Mouse (Mus musculus): ENCODE data around the gene Padi1. TPM values are rescaled to one million over a fixed set of nuclear protein-coding genes. Genes with fewer than 3 reads are reported as not detected.

Padi1 gene
- total and polyA plus RNA-seq, 2 experiments from 2014 or later, result not detected

DNA sequence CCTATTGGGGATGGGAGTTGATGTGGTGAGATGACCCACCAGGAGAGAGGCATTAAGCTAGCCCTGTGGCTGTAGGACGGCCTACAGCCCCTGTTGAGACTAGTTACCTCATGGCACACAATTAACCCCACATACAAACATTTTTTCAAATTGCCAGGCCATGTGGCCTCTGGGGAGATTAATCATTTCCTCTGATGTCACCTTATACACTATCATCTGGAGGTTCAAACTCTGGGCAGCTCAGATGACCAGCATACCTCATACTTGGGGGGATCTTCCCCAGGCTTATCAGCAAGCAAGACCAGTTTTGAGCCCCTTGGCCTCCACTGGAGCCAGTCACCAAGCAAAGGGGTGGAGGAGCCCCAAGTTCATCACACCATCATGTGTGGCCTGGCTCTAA lies 2.7 kb downstream of the Padi1 start:
- Histone ChIP-seq H3K9me3 (replicated peaks; ENCODE audit: control insufficient read depth, low read length) (no peaks in the 10 kb centered on the region), H3K4me2 (ENCODE audit: low read depth, low read length) (no peak overlapping the region), H3K4me1 (ENCODE audit: control insufficient read depth, insufficient read depth) (no peaks in the 10 kb centered on the region), H3K27ac (ENCODE audit: low read depth) (no peak overlapping the region), H3K27me3 (ENCODE audit: control insufficient read depth, insufficient read depth, low read length) (no peaks in the 10 kb centered on the region), H3K4me3 (ENCODE audit: low read depth, low read length) (no peak overlapping the region), H3K9ac (replicated peaks; ENCODE audit: low read depth, low read length) (no peak overlapping the region), H3K36me3 (replicated peaks; ENCODE audit: control insufficient read depth, insufficient read depth, low read length) (no peaks in the 10 kb centered on the region)
- TF ChIP-seq EP300 (IDR thresholded peaks at IDR 0.05; ENCODE audit: low read depth), result no peak
- no peak for TF ChIP-seq CTCF (IDR thresholded peaks at IDR 0.05; ENCODE audit: low read depth)
- 72% methylated on average over 1 of the region's 1 CpGs for WGBS
- DNase-seq (ENCODE audit: low spot score) (no peak), ATAC-seq (ENCODE audit: insufficient read depth, low read depth) (no peak)

DNA sequence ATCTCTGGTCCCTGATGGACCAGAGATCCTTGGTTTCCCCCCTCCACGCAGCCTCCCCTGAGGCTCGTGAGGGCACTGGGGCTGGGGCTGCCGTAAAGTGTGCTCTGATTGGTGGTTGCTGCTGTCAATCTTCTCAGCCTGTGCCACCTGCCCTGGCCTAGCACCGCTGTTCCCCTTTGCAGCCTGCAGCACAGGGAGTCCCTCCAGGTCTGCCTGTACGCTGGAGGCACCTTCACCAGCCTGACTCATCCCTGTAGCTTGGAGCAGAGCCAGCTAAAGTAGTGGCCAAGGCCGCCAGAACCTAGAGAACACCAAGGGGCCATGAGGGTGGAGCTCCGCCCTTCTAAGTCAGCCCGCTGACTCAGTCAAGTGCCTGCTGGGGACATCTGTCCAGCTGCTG lies 7.7 kb downstream of the Padi1 start:
- WGBS, result 15% methylated on average over 8 of the region's 8 CpGs
- ATAC-seq (ENCODE audit: insufficient read depth, low read depth) (peak; percentile 66), DNase-seq (ENCODE audit: low spot score) (no peak)
- no peaks in the 10 kb centered on the region for H3K36me3 ChIP-seq (replicated peaks; ENCODE audit: control insufficient read depth, insufficient read depth, low read length)
- H3K9me3 ChIP-seq (replicated peaks; ENCODE audit: control insufficient read depth, low read length), result no peaks in the 10 kb centered on the region
- H3K4me1 ChIP-seq (ENCODE audit: control insufficient read depth, insufficient read depth), result no peaks in the 10 kb centered on the region
- no peak overlapping the region for H3K4me3 ChIP-seq (ENCODE audit: low read depth, low read length)
- H3K27ac ChIP-seq (ENCODE audit: low read depth), result no peak overlapping the region
- no peak overlapping the region for H3K9ac ChIP-seq (replicated peaks; ENCODE audit: low read depth, low read length)
- H3K27me3 ChIP-seq (ENCODE audit: control insufficient read depth, insufficient read depth, low read length), result no peaks in the 10 kb centered on the region
- H3K4me2 ChIP-seq (ENCODE audit: low read depth, low read length), result peak overlapping the region; percentile 12; the same call in 1 of the 2 replicates
- TF ChIP-seq CTCF (IDR thresholded peaks at IDR 0.05; ENCODE audit: low read depth), result no peak
- no peak for TF ChIP-seq EP300 (IDR thresholded peaks at IDR 0.05; ENCODE audit: low read depth)

DNA sequence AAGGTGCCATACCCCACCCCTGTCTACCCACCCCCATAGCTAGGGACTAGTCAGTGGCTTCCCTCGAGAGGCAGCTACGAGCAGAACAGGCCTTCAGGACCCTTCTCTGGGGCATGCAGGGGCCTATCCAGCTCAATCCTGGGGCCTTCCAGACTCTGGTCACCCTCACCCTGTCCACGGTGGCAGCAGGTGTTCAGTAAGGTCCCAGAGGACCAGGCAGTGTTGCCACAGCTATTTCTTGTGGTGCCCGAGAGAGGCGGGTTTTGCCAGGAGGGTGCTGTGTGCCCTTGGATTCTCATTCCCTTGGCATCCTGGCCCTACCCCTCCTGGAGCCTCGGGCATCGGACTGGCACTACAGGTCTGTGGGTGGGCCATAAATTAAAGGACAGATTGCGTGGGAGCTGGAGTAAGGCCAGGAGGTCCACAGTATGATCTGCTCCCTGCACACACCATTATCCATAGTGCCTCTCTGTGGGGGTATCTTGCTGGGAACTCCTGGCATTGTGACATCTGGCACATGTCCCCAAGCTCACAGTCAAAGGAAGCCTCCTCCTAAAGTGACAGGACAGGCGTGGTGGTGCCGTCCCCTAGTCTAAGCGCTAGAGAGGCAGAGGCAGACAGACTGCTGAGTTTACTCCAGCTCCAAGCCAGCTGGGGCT lies 9.2 kb downstream of the Padi1 start:
- no peak overlapping the region for H3K4me2 ChIP-seq (ENCODE audit: low read depth, low read length)

DNA sequence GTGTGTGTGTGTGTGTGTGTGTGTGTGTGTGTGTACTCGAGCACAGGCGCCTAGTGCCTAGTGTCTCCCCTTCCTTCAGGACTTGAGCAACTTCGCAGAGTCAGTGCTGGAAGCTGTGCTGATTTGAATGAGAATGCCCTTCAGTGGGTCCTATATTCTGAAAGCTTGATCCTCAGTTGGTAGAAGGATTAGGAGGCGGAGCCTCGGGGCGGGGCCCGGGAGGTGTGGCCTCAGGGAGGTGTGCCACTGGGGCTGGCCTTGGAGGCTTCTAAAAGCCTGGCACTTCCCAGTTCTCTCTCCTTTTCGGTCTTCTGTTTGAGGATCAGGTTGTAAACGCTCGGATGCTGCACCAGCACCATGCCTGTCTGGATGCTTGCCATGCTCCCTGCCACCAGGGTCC lies 9.9 kb downstream of the Padi1 start:
- Histone ChIP-seq H3K27me3 (ENCODE audit: control insufficient read depth, insufficient read depth, low read length) (no peaks in the 10 kb centered on the region), H3K9ac (replicated peaks; ENCODE audit: low read depth, low read length) (no peak overlapping the region), H3K27ac (ENCODE audit: low read depth) (no peak overlapping the region), H3K4me1 (ENCODE audit: control insufficient read depth, insufficient read depth) (no peaks in the 10 kb centered on the region), H3K4me3 (ENCODE audit: low read depth, low read length) (no peak overlapping the region), H3K4me2 (ENCODE audit: low read depth, low read length) (no peak overlapping the region), H3K9me3 (replicated peaks; ENCODE audit: control insufficient read depth, low read length) (no peaks in the 10 kb centered on the region), H3K36me3 (replicated peaks; ENCODE audit: control insufficient read depth, insufficient read depth, low read length) (no peaks in the 10 kb centered on the region)
- ATAC-seq (ENCODE audit: insufficient read depth, low read depth), result no peak
- no peak for DNase-seq (ENCODE audit: low spot score)
- TF ChIP-seq EP300 (IDR thresholded peaks at IDR 0.05; ENCODE audit: low read depth) (no peak), CTCF (IDR thresholded peaks at IDR 0.05; ENCODE audit: low read depth) (no peak)
- WGBS, result 15% methylated on average over 10 of the region's 10 CpGs

More for the DNA sequence above, 9.2 kb downstream of the Padi1 start:
- Histone ChIP-seq H3K36me3 (replicated peaks; ENCODE audit: control insufficient read depth, insufficient read depth, low read length) (no peaks in the 10 kb centered on the region), H3K9me3 (replicated peaks; ENCODE audit: control insufficient read depth, low read length) (no peaks in the 10 kb centered on the region), H3K27me3 (ENCODE audit: control insufficient read depth, insufficient read depth, low read length) (no peaks in the 10 kb centered on the region), H3K4me3 (ENCODE audit: low read depth, low read length) (no peak overlapping the region), H3K4me1 (ENCODE audit: control insufficient read depth, insufficient read depth) (no peaks in the 10 kb centered on the region), H3K27ac (ENCODE audit: low read depth) (no peak overlapping the region), H3K9ac (replicated peaks; ENCODE audit: low read depth, low read length) (no peak overlapping the region)
- WGBS, result 48% methylated on average over 11 of the region's 11 CpGs
- DNase-seq (ENCODE audit: low spot score), result no peak
- TF ChIP-seq EP300 (IDR thresholded peaks at IDR 0.05; ENCODE audit: low read depth), result no peak
- TF ChIP-seq CTCF (IDR thresholded peaks at IDR 0.05; ENCODE audit: low read depth), result no peak
- no peak for ATAC-seq (ENCODE audit: insufficient read depth, low read depth)

DNA sequence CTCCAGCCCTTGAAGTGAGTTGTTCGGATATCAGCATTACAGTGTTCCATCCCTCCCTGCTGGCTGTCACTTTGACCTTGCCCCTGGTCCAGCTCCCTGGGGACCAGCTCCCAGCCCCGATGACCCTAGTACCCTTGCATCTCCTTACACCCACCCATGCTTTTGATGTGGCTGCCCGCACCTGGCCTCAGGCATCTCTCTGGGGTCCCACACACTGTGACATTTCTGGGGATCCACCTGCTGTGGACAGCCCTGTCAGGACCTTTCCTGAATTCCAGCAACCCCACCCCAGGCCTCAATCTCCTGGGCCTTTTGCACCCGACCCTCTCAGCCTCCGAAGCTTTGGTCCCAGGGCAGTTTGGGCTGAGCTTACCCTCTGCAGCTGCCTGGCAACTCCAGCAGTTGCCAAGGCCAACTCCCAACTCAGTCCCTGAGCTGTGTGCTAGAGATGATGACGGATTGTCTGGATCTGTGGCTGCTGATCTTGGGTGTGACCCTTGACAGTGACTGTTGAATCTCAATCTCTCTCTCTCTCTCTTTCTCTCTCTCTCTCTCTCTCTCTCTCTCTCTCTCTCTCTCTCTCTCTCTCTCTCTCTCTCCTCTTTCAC lies 11.1 kb downstream of the Padi1 start:
- Histone ChIP-seq H3K36me3 (replicated peaks; ENCODE audit: control insufficient read depth, insufficient read depth, low read length) (no peaks in the 10 kb centered on the region), H3K4me2 (ENCODE audit: low read depth, low read length) (no peak overlapping the region), H3K4me3 (ENCODE audit: low read depth, low read length) (no peak overlapping the region), H3K4me1 (ENCODE audit: control insufficient read depth, insufficient read depth) (no peaks in the 10 kb centered on the region), H3K27ac (ENCODE audit: low read depth) (no peak overlapping the region), H3K27me3 (ENCODE audit: control insufficient read depth, insufficient read depth, low read length) (no peaks in the 10 kb centered on the region), H3K9ac (replicated peaks; ENCODE audit: low read depth, low read length) (no peak overlapping the region), H3K9me3 (replicated peaks; ENCODE audit: control insufficient read depth, low read length) (no peaks in the 10 kb centered on the region)
- DNase-seq (ENCODE audit: low spot score), result no peak
- no peak for TF ChIP-seq CTCF (IDR thresholded peaks at IDR 0.05; ENCODE audit: low read depth)
- TF ChIP-seq EP300 (IDR thresholded peaks at IDR 0.05; ENCODE audit: low read depth), result no peak
- ATAC-seq (ENCODE audit: insufficient read depth, low read depth), result no peak
- 78% methylated on average over 6 of the region's 6 CpGs for WGBS

DNA sequence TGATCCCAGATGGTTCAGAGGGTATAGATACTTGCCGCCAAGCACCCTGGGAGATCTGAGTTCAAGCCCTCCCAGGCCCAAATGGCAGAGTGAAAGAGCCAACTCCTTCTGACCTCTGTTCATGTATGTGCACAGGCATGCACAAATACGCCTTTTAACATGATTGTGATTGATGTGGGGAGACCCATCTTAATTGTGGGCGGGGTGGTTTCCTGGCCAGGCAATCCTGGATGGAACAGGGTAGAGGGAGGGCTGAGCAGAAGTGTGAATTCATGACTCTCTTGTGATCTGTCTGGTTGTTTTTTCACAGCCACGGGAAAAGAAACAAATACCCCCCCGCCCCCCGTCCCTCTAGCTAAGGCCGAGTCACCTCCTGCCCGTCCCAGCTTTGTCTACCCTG lies 12.8 kb downstream of the Padi1 start:
- H3K4me2 ChIP-seq (ENCODE audit: low read depth, low read length), result no peak overlapping the region
- no peak overlapping the region for H3K4me3 ChIP-seq (ENCODE audit: low read depth, low read length)
- 51% methylated on average over 8 of the region's 8 CpGs for WGBS
- no peaks in the 10 kb centered on the region for H3K36me3 ChIP-seq (replicated peaks; ENCODE audit: control insufficient read depth, insufficient read depth, low read length)
- ATAC-seq (ENCODE audit: insufficient read depth, low read depth) (no peak), DNase-seq (ENCODE audit: low spot score) (no peak)
- H3K27ac ChIP-seq (ENCODE audit: low read depth), result no peak overlapping the region
- H3K4me1 ChIP-seq (ENCODE audit: control insufficient read depth, insufficient read depth), result no peaks in the 10 kb centered on the region
- H3K9ac ChIP-seq (replicated peaks; ENCODE audit: low read depth, low read length), result no peak overlapping the region
- no peaks in the 10 kb centered on the region for H3K9me3 ChIP-seq (replicated peaks; ENCODE audit: control insufficient read depth, low read length)
- H3K27me3 ChIP-seq (ENCODE audit: control insufficient read depth, insufficient read depth, low read length), result no peaks in the 10 kb centered on the region
- TF ChIP-seq EP300 (IDR thresholded peaks at IDR 0.05; ENCODE audit: low read depth) (no peak), CTCF (IDR thresholded peaks at IDR 0.05; ENCODE audit: low read depth) (no peak)
